Mouse (Mus musculus): ENCODE results near the gene Slc35d1. TPM values are rescaled to one million over a fixed set of nuclear protein-coding genes. Genes with fewer than 3 reads are reported as not detected.

Slc35d1 gene
- polyA plus RNA-seq, 1 experiment from 2014 or later, result 10.9 TPM

DNA sequence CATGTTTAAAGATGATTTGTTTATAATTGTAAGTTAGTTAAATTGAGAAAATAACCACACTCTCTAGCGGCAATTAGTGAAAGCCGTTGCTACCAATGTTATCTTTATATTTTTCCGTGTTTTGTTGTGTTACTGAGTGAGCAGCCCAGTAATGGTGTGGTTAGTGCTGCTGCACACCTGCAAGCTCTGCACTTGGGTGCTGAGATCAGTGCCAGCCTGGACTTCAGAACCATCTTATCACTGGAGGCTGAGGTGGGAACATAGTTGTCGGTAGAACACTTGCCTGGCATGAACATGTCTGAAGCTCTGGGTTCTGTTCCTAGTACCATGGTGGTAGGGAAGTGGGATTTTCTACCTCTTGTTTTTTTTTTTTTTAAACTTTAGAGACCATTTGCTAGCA, 88.4 kb downstream of the Slc35d1 start:
- Histone ChIP-seq H3K36me3 (ENCODE audit: control insufficient read depth, insufficient read depth, low read length) (no peaks in the 10 kb centered on the region), H3K9ac (ENCODE audit: low read depth, low read length) (no peak overlapping the region), H3K27me3 (ENCODE audit: control insufficient read depth, insufficient read depth, low read length) (no peaks in the 10 kb centered on the region), H3K9me3 (ENCODE audit: control insufficient read depth, low read length) (no peaks in the 10 kb centered on the region), H3K4me3 (ENCODE audit: low read depth, low read length) (no peak overlapping the region), H3K4me1 (replicated peaks; ENCODE audit: control insufficient read depth, insufficient read depth, low read length) (no peaks in the 10 kb centered on the region), H3K4me2 (replicated peaks; ENCODE audit: low read depth, low read length) (no peak overlapping the region), H3K27ac (ENCODE audit: low read depth, low read length) (no peak overlapping the region)
- 90% methylated on average over 4 of the region's 4 CpGs for WGBS
- no peak for DNase-seq (ENCODE audit: low spot score)
- no peak for ATAC-seq (ENCODE audit: low FRiP score)

DNA sequence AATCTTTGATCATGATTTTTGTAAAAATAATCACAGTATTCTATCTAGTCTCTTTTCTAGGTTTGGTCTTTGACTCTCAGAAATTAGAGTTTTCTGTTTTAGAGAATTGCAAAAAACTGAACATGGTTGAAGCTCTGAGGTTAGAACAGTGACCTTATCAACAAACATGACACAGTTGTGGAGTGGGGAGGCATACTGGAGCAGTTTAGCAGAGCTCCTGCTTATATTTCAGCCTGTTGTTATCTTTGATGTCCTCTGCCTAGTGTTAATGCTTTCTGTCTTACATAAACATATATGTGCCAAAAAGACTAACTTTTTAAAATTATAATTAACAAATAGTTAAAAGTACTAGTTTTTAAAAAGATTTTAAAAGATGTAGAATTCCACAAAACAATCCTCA, 91.4 kb downstream of the Slc35d1 start:
- no peak overlapping the region for H3K9ac ChIP-seq (ENCODE audit: low read depth, low read length)
- DNase-seq (ENCODE audit: low spot score) (no peak), ATAC-seq (ENCODE audit: low FRiP score) (no peak)
- H3K4me3 ChIP-seq (ENCODE audit: low read depth, low read length), result no peak overlapping the region
- H3K4me2 ChIP-seq (replicated peaks; ENCODE audit: low read depth, low read length), result no peak overlapping the region
- H3K36me3 ChIP-seq (ENCODE audit: control insufficient read depth, insufficient read depth, low read length), result no peaks in the 10 kb centered on the region
- H3K27me3 ChIP-seq (ENCODE audit: control insufficient read depth, insufficient read depth, low read length), result no peaks in the 10 kb centered on the region
- no peaks in the 10 kb centered on the region for H3K4me1 ChIP-seq (replicated peaks; ENCODE audit: control insufficient read depth, insufficient read depth, low read length)
- H3K27ac ChIP-seq (ENCODE audit: low read depth, low read length), result no peak overlapping the region
- no peaks in the 10 kb centered on the region for H3K9me3 ChIP-seq (ENCODE audit: control insufficient read depth, low read length)

DNA sequence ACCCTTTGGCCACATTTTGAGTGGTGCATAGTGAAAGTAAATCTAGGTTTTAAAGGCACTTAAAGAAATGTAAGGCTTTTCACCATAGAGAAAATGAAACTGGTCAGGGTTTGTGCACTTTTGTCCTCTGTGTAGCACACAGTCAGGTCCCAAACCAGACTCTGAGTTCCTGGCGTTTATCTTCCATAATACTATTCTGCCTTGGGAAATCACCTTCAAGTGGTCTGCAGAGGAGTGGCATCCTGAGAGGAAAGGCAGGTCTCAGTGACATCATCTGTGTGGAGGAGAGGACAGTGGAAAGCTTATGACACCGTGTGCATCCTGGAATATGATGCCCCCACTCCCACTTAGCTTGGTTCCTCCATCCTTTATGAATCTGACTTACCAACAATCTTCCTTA, 91.9 kb downstream of the Slc35d1 start:
- no peak for DNase-seq (ENCODE audit: low spot score)

DNA sequence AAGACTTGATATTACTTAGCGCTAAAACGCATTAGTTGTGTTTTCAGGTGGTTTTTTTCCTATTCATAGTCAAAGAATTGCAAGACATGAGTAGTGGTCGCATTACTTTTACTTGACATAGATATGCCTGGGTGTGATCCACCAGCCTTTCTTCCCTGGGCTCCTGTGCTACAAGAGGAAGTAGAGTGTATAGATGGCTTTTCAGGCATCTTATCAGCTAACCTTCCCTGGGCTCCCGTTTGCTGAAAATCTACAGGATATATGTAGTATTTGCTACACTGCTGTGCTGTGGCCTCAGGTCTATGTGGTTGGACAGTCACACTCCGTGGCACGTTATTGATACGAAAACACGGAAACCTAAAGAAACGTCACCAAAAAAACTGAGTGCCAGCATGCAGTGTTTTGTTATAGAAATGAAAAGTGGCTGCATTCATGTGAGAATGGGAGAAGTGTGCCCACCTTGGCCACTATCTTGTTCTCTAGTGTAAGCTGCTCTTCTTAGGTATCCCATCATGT, 94.0 kb downstream of the Slc35d1 start:
- no peak for ATAC-seq (ENCODE audit: low FRiP score)

More for the DNA sequence above, 91.9 kb downstream of the Slc35d1 start:
- H3K4me3 ChIP-seq (ENCODE audit: low read depth, low read length), result no peak overlapping the region
- no peak overlapping the region for H3K4me2 ChIP-seq (replicated peaks; ENCODE audit: low read depth, low read length)
- no peaks in the 10 kb centered on the region for H3K27me3 ChIP-seq (ENCODE audit: control insufficient read depth, insufficient read depth, low read length)
- H3K9me3 ChIP-seq (ENCODE audit: control insufficient read depth, low read length), result no peaks in the 10 kb centered on the region
- H3K27ac ChIP-seq (ENCODE audit: low read depth, low read length), result no peak overlapping the region
- H3K36me3 ChIP-seq (ENCODE audit: control insufficient read depth, insufficient read depth, low read length), result no peaks in the 10 kb centered on the region
- 75% methylated on average over 2 of the region's 2 CpGs for WGBS
- ATAC-seq (ENCODE audit: low FRiP score), result no peak
- no peaks in the 10 kb centered on the region for H3K4me1 ChIP-seq (replicated peaks; ENCODE audit: control insufficient read depth, insufficient read depth, low read length)
- H3K9ac ChIP-seq (ENCODE audit: low read depth, low read length), result no peak overlapping the region

More for the DNA sequence above, 94.0 kb downstream of the Slc35d1 start:
- Histone ChIP-seq H3K4me2 (replicated peaks; ENCODE audit: low read depth, low read length) (peak overlapping the region; percentile 50; the same call in 1 of the 2 replicates), H3K36me3 (ENCODE audit: control insufficient read depth, insufficient read depth, low read length) (no peaks in the 10 kb centered on the region), H3K9ac (ENCODE audit: low read depth, low read length) (no peak overlapping the region), H3K27me3 (ENCODE audit: control insufficient read depth, insufficient read depth, low read length) (no peaks in the 10 kb centered on the region; the same call in 1 of the 2 replicates), H3K4me1 (replicated peaks; ENCODE audit: control insufficient read depth, insufficient read depth, low read length) (no peaks in the 10 kb centered on the region), H3K27ac (ENCODE audit: low read depth, low read length) (no peak overlapping the region), H3K4me3 (ENCODE audit: low read depth, low read length) (no peak overlapping the region), H3K9me3 (ENCODE audit: control insufficient read depth, low read length) (no peaks in the 10 kb centered on the region)
- DNase-seq (ENCODE audit: low spot score), result no peak
- WGBS, result 88% methylated on average over 9 of the region's 9 CpGs

Other genes starting within 250 kb of the Slc35d1 start
- 2.6 and 3.8 TPM in 2 replicates for gene Tctex1d1, start 236.6 kb downstream of the Slc35d1 start, polyA plus RNA-seq (2014; fragmentation: Nextera tagmentation; extraction: Ambion mirVana)
- 0.69 TPM in 1 of 2 replicates, not detected in the other for gene Insl5, start 188.3 kb downstream of the Slc35d1 start, polyA plus RNA-seq (2014; fragmentation: Nextera tagmentation; extraction: Ambion mirVana)
- 33.6 and 48.8 TPM in 2 replicates for gene Mier1, start 100.8 kb downstream of the Slc35d1 start, polyA plus RNA-seq (2014; fragmentation: Nextera tagmentation; extraction: Ambion mirVana)
- gene Wdr78, start 100.6 kb downstream of the Slc35d1 start, polyA plus RNA-seq (2014; fragmentation: Nextera tagmentation; extraction: Ambion mirVana), result 6.7 and 7.6 TPM in 2 replicates
- gene 4921539E11Rik, start 75.7 kb upstream of the Slc35d1 start, polyA plus RNA-seq (2014; fragmentation: Nextera tagmentation; extraction: Ambion mirVana), result 0.06 TPM in 1 of 2 replicates, not detected in the other
- 12.8 and 12.9 TPM in 2 replicates for gene Oma1, start 98.6 kb upstream of the Slc35d1 start, polyA plus RNA-seq (2014; fragmentation: Nextera tagmentation; extraction: Ambion mirVana)